Mouse (Mus musculus) cerebellum, adult 8-10 months (tissue): Measurements from ENCODE around the gene Lypd6.

Experiments
- DNase-seq: peaks from one replicate; pipeline ENCODE4 v3.0.0; 2022

Gene Lypd6

GRCm38 (mm10) chr2:50179164-50179563 is 112.9 kb downstream of the Lypd6 start:
- no peak for DNase-seq

- no peak for DNase-seq
These were observed 114.2 kb downstream of the Lypd6 start for GRCm38 (mm10) chr2:50180423-50180822.

- no peak for DNase-seq
These were observed 115.1 kb downstream of the Lypd6 start for GRCm38 (mm10) chr2:50181332-50181731.

GRCm38 (mm10) chr2:50186711-50187405 is 120.6 kb downstream of the Lypd6 start:
- no peak for DNase-seq

- DNase-seq: no peak
These were observed 122.6 kb downstream of the Lypd6 start for GRCm38 (mm10) chr2:50188856-50189255.

GRCm38 (mm10) chr2:50196681-50197080 is 130.5 kb downstream of the Lypd6 start:
- no peak for DNase-seq

- DNase-seq: no peak
These were observed 131.6 kb downstream of the Lypd6 start for GRCm38 (mm10) chr2:50197801-50198200.

- DNase-seq: no peak
These were observed 134.3 kb downstream of the Lypd6 start for GRCm38 (mm10) chr2:50200541-50200940.

GRCm38 (mm10) chr2:50220574-50220973 is 154.3 kb downstream of the Lypd6 start:
- DNase-seq: no peak

GRCm38 (mm10) chr2:50225019-50225418 is 158.8 kb downstream of the Lypd6 start:
- no peak for DNase-seq

GRCm38 (mm10) chr2:50233491-50233890 is 167.3 kb downstream of the Lypd6 start:
- no peak for DNase-seq
